Mouse (Mus musculus) neural tube, embryonic 14.5 days (tissue): ENCODE data around the gene Pparg. TPM values are rescaled to one million over a fixed set of nuclear protein-coding genes. Genes with fewer than 3 reads are reported as not detected.

Experiments
- ATAC-seq: fragments of 200-750 bp; cut with Nextera tagmentation; 2 replicates; pipeline ENCODE4 v1.8.0; 2017; ENCODE audit warnings: low read depth, mild to moderate bottlenecking, moderate TSS enrichment, moderate library complexity
- H3K27ac ChIP-seq: fragments of 300-500 bp; sonication (generic); 2 replicates; pipeline ENCODE4 v1.5.1; 2014; ENCODE audit warnings: low read depth, mild to moderate bottlenecking, control low read depth, low read length, moderate library complexity, mixed read lengths
- H3K27me3 ChIP-seq: fragments of 300-500 bp; sonication (generic); 2 replicates; pipeline ENCODE4 v1.6.1; 2014; ENCODE audit warnings: low read length; ENCODE audit not compliant: control insufficient read depth, insufficient read depth
- H3K36me3 ChIP-seq: fragments of 300-500 bp; sonication (generic); 2 replicates; pipeline ENCODE4 v1.6.1; 2014; ENCODE audit warnings: low read length, mixed read lengths; ENCODE audit not compliant: control insufficient read depth, insufficient read depth
- H3K4me1 ChIP-seq: fragments of 300-500 bp; sonication (generic); 2 replicates; pipeline ENCODE4 v1.6.1; 2014; ENCODE audit warnings: low read length; ENCODE audit not compliant: control insufficient read depth, insufficient read depth
- H3K4me2 ChIP-seq: fragments of 300-500 bp; sonication (generic); 2 replicates; pipeline ENCODE4 v1.6.1; 2014; ENCODE audit warnings: mild to moderate bottlenecking, low read depth, low read length, control low read depth
- H3K4me3 ChIP-seq: fragments of 300-500 bp; sonication (generic); 2 replicates; pipeline ENCODE4 v1.5.1; 2014; ENCODE audit warnings: low read depth, low read length, control low read depth, mixed read lengths
- H3K9ac ChIP-seq: fragments of 300-500 bp; sonication (generic); replicated peaks from 2 replicates; pipeline ENCODE4 v1.6.1; 2014; ENCODE audit warnings: low read depth, mild to moderate bottlenecking, control low read depth, low read length, mixed read lengths
- H3K9me3 ChIP-seq: fragments of 300-500 bp; sonication (generic); 2 replicates; pipeline ENCODE4 v1.6.1; 2016; ENCODE audit warnings: low read length; ENCODE audit not compliant: control insufficient read depth
- WGBS: fragments of 180-500 bp; shearing (Covaris S2); extraction: QIAGEN DNeasy Blood & Tissue Kit; methylation state at CpG from one replicate; pipeline ENCODE4 v1.1.7; 2014; 5-methylcytosine and 5-hydroxymethylcytosine counted together
- polyA plus RNA-seq: library from polyadenylated mRNA; unstranded; fragments of >200 nt; fragmentation: Nextera tagmentation; extraction: Ambion mirVana; gene quantifications from 2 replicates; pipeline ENCODE4 v1.2.1, GENCODE M21; 2014

Gene Pparg
- polyA plus RNA-seq: 0.40 and 0.90 TPM in 2 replicates

- Histone ChIP-seq H3K27me3 (peaks cover 6% of the 10 kb centered on the region), H3K36me3 (no peaks in the 10 kb centered on the region), H3K4me3 (peak within 1 kb of the TSS; percentile 56), H3K9ac (peak within 1 kb of the TSS; percentile 57), H3K27ac (no peak within 1 kb of the TSS), H3K9me3 (no peaks in the 10 kb centered on the region), H3K4me2 (peak within 1 kb of the TSS; percentile 100), H3K4me1 (peaks cover 7% of the 10 kb centered on the region)
- WGBS: under 1% methylated on average over 75 of the region's 76 CpGs
- peak; percentile 85 for ATAC-seq
These were observed at the start of gene Pparg for GRCm38 (mm10) chr6:115360776-115361605. Gene Pparg (plus strand): TSS chr6:115360951.

GRCm38 (mm10) chr6:115312780-115313179, 48.0 kb upstream of the Pparg start:
- H3K27ac ChIP-seq: no peak overlapping the region
- ATAC-seq: no peak
- no peaks in the 10 kb centered on the region for H3K4me1 ChIP-seq
- H3K9me3 ChIP-seq: no peaks in the 10 kb centered on the region
- H3K4me3 ChIP-seq: no peak overlapping the region
- 71% methylated on average over 12 of the region's 12 CpGs for WGBS
- H3K36me3 ChIP-seq: no peaks in the 10 kb centered on the region
- H3K4me2 ChIP-seq: peak overlapping the region; percentile 18; the same call in 1 of the 2 replicates
- H3K9ac ChIP-seq: no peak overlapping the region; the same call in 1 of the 2 replicates
- no peaks in the 10 kb centered on the region for H3K27me3 ChIP-seq

- 76% methylated on average over 9 of the region's 9 CpGs for WGBS
- H3K27ac ChIP-seq: no peak overlapping the region
- no peaks in the 10 kb centered on the region for H3K4me1 ChIP-seq
- H3K9ac ChIP-seq: no peak overlapping the region
- H3K4me2 ChIP-seq: no peak overlapping the region
- ATAC-seq: no peak
- no peaks in the 10 kb centered on the region for H3K36me3 ChIP-seq
- H3K4me3 ChIP-seq: no peak overlapping the region
- no peaks in the 10 kb centered on the region for H3K9me3 ChIP-seq
- no peaks in the 10 kb centered on the region for H3K27me3 ChIP-seq
These were observed 47.5 kb upstream of the Pparg start for GRCm38 (mm10) chr6:115313235-115313738.

- H3K4me3 ChIP-seq: no peak overlapping the region
- H3K4me1 ChIP-seq: no peaks in the 10 kb centered on the region
- no peak overlapping the region for H3K9ac ChIP-seq
- 74% methylated on average over 7 of the region's 7 CpGs for WGBS
- H3K36me3 ChIP-seq: no peaks in the 10 kb centered on the region
- no peak for ATAC-seq
- H3K4me2 ChIP-seq: no peak overlapping the region
- no peaks in the 10 kb centered on the region for H3K27me3 ChIP-seq
- H3K9me3 ChIP-seq: no peaks in the 10 kb centered on the region
- H3K27ac ChIP-seq: no peak overlapping the region
These were observed 46.8 kb upstream of the Pparg start for GRCm38 (mm10) chr6:115313910-115314309.

- WGBS: 85% methylated on average over 4 of the region's 4 CpGs
- ATAC-seq: no peak
- no peaks in the 10 kb centered on the region for H3K27me3 ChIP-seq
These were observed 45.0 kb upstream of the Pparg start for GRCm38 (mm10) chr6:115315770-115316169.

GRCm38 (mm10) chr6:115316811-115317221, 43.9 kb upstream of the Pparg start:
- no peak overlapping the region for H3K9ac ChIP-seq
- no peaks in the 10 kb centered on the region for H3K27me3 ChIP-seq
- H3K4me1 ChIP-seq: no peaks in the 10 kb centered on the region
- H3K4me3 ChIP-seq: no peak overlapping the region
- H3K4me2 ChIP-seq: no peak overlapping the region
- no peak for ATAC-seq
- H3K36me3 ChIP-seq: no peaks in the 10 kb centered on the region
- H3K27ac ChIP-seq: no peak overlapping the region
- no peaks in the 10 kb centered on the region for H3K9me3 ChIP-seq
- WGBS: 69% methylated on average over 11 of the region's 11 CpGs

More at GRCm38 (mm10) chr6:115315770-115316169, 45.0 kb upstream of the Pparg start:
- H3K36me3 ChIP-seq: no peaks in the 10 kb centered on the region
- H3K4me1 ChIP-seq: no peaks in the 10 kb centered on the region
- no peak overlapping the region for H3K4me3 ChIP-seq
- H3K9me3 ChIP-seq: no peaks in the 10 kb centered on the region
- no peak overlapping the region for H3K9ac ChIP-seq
- no peak overlapping the region for H3K4me2 ChIP-seq
- H3K27ac ChIP-seq: no peak overlapping the region

GRCm38 (mm10) chr6:115318811-115319210, 41.9 kb upstream of the Pparg start:
- H3K4me2 ChIP-seq: no peak overlapping the region
- no peak for ATAC-seq
- H3K9ac ChIP-seq: no peak overlapping the region
- no peak overlapping the region for H3K4me3 ChIP-seq
- no peak overlapping the region for H3K27ac ChIP-seq
- no peaks in the 10 kb centered on the region for H3K9me3 ChIP-seq
- H3K27me3 ChIP-seq: no peaks in the 10 kb centered on the region
- 90% methylated on average over 6 of the region's 6 CpGs for WGBS
- no peaks in the 10 kb centered on the region for H3K4me1 ChIP-seq
- no peaks in the 10 kb centered on the region for H3K36me3 ChIP-seq

- no peak for ATAC-seq
- 94% methylated on average over 4 of the region's 4 CpGs for WGBS
- no peaks in the 10 kb centered on the region for H3K9me3 ChIP-seq
These were observed 41.1 kb upstream of the Pparg start for GRCm38 (mm10) chr6:115319686-115320085.

More at GRCm38 (mm10) chr6:115319686-115320085, 41.1 kb upstream of the Pparg start:
- Histone ChIP-seq H3K4me2 (no peak overlapping the region), H3K27ac (no peak overlapping the region), H3K36me3 (no peaks in the 10 kb centered on the region), H3K9ac (no peak overlapping the region), H3K4me1 (no peaks in the 10 kb centered on the region), H3K4me3 (no peak overlapping the region), H3K27me3 (no peaks in the 10 kb centered on the region)
